Mouse (Mus musculus) ES-Bruce4 (cell line): ENCODE measurements at regions not wholly inside any gene's neighbourhood (a gene's known extent, or its start where the extent isn't known, plus 50 kb on each side); places are given as distances from the start of the nearest gene placed in this dataset.

Source experiments
- CTCF ChIP-seq: IDR thresholded peaks from one replicate; pipeline ENCODE4 v1.8.1; 2011; ENCODE audit warnings: low read depth, low read length
- EP300 ChIP-seq: IDR thresholded peaks from 2 replicates; pipeline ENCODE4 v1.6.1; 2011; ENCODE audit warnings: low read depth, low read length; ENCODE audit not compliant: insufficient read depth

DNA sequence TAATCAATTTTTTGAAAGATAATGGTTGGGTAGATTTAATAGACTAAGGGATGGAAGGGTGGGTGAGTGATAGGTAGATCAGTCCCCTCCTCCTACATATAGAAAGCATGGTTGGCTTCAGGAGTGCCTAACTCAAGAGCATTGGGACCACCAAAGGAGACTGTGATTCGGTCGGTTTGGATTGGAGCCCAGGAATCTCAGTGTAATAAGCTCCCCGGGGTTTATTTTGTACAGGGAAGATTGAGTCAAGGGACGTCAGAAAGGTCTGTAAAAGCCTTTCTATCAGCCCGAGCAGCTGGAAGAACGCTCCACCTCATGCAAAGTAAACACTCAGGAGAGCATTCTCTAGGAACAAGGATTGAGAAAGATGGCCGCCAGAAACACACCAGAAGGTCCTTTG is 76.5 kb upstream of the Cops8 start:
- TF ChIP-seq CTCF = no peak
- no peak for TF ChIP-seq EP300
